In the genomic region with DNA sequence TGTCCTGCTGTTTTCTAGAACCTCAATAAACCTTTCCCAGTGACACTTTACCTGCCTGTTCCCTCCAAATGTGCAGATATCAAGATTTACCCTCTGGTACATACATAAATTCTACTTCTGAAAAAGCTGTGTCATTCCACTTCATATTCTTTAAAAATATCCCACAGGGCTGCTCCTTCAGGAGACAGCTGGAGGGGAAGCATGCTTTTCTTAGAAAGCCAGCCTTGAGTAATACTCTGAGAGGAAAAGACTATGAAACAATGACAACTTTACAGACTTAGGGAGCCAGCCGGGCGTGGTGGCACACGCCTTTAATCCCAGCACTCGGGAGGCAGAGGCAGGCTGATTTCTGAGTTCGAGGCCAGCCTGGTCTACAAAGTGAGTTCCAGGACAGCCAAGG, we compare ENCODE assay signal across 30 mouse cellular contexts. TPM values are rescaled to one million over a fixed set of nuclear protein-coding genes. Genes with fewer than 3 reads are reported as not detected.
DNase-seq lines count a peak whose midpoint lies in the region; ATAC-seq and TF ChIP-seq lines count a peak whose summit lies in the region.
"Had no signal": no experiment of that assay in that cellular context is flagged by ENCODE, and none has a peak within 500 bp of the region (broad histone marks: within the 10 kb centered on the region; RNA-seq: fewer than 3 reads in every experiment).

No protein-coding gene starts in this region.

- no peaks in the 10 kb centered on the region for H3K9me3 ChIP-seq in lung, embryonic 16.5 days (ENCODE audit: control insufficient read depth, low read length)
- H3K9me3 ChIP-seq: embryonic facial prominence, embryonic 13.5 days; forebrain, embryonic 10.5 days; G1E; heart, embryonic 10.5 days; heart, embryonic 15.5 days; liver, embryonic 15.5 days had no signal

- TF ChIP-seq POLR2A in lung, adult 2 months (IDR thresholded peaks at IDR 0.05; ENCODE audit: borderline replicate concordance, extremely low read depth, low read depth, low read length) = no peak

- no peak for DNase-seq in frontal cortex, postnatal 10 days (ENCODE audit: low spot score in 2 of 2)
- peak in 1 of 2 experiments; percentile 12 for DNase-seq in layer of hippocampus, adult 2 months (ENCODE audit: low spot score in 2 of 2)
- no peak for DNase-seq in layer of hippocampus, postnatal 10 days (ENCODE audit: low spot score in 2 of 2)
- DNase-seq in lung, adult 2 months = no peak
- DNase-seq in brain, adult 2 months (ENCODE audit: low read depth, low spot score) = peak; percentile 54
- DNase-seq: adrenal gland, postnatal 25 days; cerebellum, adult 18-20 months; cerebellum, postnatal 10 days; gastrocnemius, postnatal 14 days; kidney, adult 9 months; kidney, postnatal 10 days; layer of hippocampus, adult 9-11 months; midbrain, embryonic 14.5 days; right cerebral cortex, adult 18-20 months had no signal

- peak overlapping the region; percentile 70 for H3K27ac ChIP-seq in layer of hippocampus, adult 2 months
- peak overlapping the region; percentile 32 for H3K27ac ChIP-seq in lung, embryonic 16.5 days (ENCODE audit: low read length)
- H3K27ac ChIP-seq: embryonic facial prominence, embryonic 13.5 days; forebrain, embryonic 10.5 days; heart, embryonic 10.5 days; heart, embryonic 15.5 days; liver, embryonic 15.5 days; macrophage had no signal

- TF ChIP-seq CTCF in layer of hippocampus, adult 2 months (conservative IDR thresholded peaks at IDR 0.05) = no peak
- TF ChIP-seq CTCF in lung, adult 2 months (IDR thresholded peaks at IDR 0.05; ENCODE audit: insufficient read depth, low read length) = no peak

- no peak overlapping the region for H3K4me2 ChIP-seq in lung, embryonic 16.5 days (ENCODE audit: low read depth, low read length)
- H3K4me2 ChIP-seq: embryonic facial prominence, embryonic 13.5 days; heart, embryonic 15.5 days; liver, embryonic 15.5 days had no signal

- no peaks in the 10 kb centered on the region for H3K27me3 ChIP-seq in lung, embryonic 16.5 days (ENCODE audit: control insufficient read depth, insufficient read depth, low read depth, low read length)
- H3K27me3 ChIP-seq: embryonic facial prominence, embryonic 13.5 days; heart, embryonic 15.5 days; liver, embryonic 15.5 days; Patski had no signal

- H3K9ac ChIP-seq in lung, embryonic 16.5 days (ENCODE audit: low read length) = no peak overlapping the region
- H3K9ac ChIP-seq: embryonic facial prominence, embryonic 13.5 days; heart, embryonic 15.5 days; liver, embryonic 15.5 days had no signal

- H3K4me3 ChIP-seq in layer of hippocampus, adult 2 months = no peak overlapping the region
- no peak overlapping the region for H3K4me3 ChIP-seq in lung, embryonic 16.5 days (ENCODE audit: low read length)
- no peak overlapping the region for H3K4me3 ChIP-seq in lung, adult 2 months (replicated peaks; ENCODE audit: extremely low read depth, low read depth, low read length)
- H3K4me3 ChIP-seq: embryonic facial prominence, embryonic 13.5 days; forebrain, embryonic 10.5 days; heart, embryonic 10.5 days; heart, embryonic 15.5 days; liver, embryonic 15.5 days had no signal

- ATAC-seq in frontal cortex, adult (ENCODE audit: low TSS enrichment) = peak; percentile 17; the same call in 1 of the 2 replicates
- no peak for ATAC-seq in lung, embryonic 16.5 days (ENCODE audit: low read depth)
- ATAC-seq in inflammation-experienced regulatory T-cells, adult 6 months = no peak
- ATAC-seq: forebrain, embryonic 16.5 days; intestine, postnatal 0 days; lung, postnatal 0 days; Patski had no signal

- WGBS in lung, embryonic 16.5 days = 83% methylated on average over 5 of the region's 5 CpGs
- WGBS in lung, adult 2 months = 78% methylated on average over 5 of the region's 5 CpGs

- peaks cover 27% of the 10 kb centered on the region for H3K4me1 ChIP-seq in lung, embryonic 16.5 days (replicated peaks; ENCODE audit: control insufficient read depth, insufficient read depth, low read length)
- peaks cover 9% of the 10 kb centered on the region; the same call in 1 of the 2 replicates for H3K4me1 ChIP-seq in lung, adult 2 months (ENCODE audit: control insufficient read depth, insufficient read depth, low read length)

- H3K36me3 ChIP-seq in lung, embryonic 16.5 days (ENCODE audit: control insufficient read depth, insufficient read depth, low read length) = peaks cover 29% of the 10 kb centered on the region

RNA-seq across cellular contexts. Expression of gene Pdia4, which starts 4.7 kb away (rescaled TPM):
- total RNA-seq in layer of hippocampus, adult 2 months (2021) = 10 to 100 TPM; 58.2 to 62.5 TPM
- total RNA-seq in layer of hippocampus, postnatal 10 days (2021) = 10 to 100 TPM; 44.8 to 47.8 TPM
- polyA plus RNA-seq in lung, embryonic 16.5 days (2015; fragmentation: Nextera tagmentation; extraction: Ambion mirVana) = 334 and 362 TPM in 2 replicates
- polyA plus RNA-seq in lung, adult 2 months (2012; rRNA removed) = 24.6 and 40.1 TPM in 2 replicates
- polyA plus RNA-seq in inflammation-experienced regulatory T-cells, adult 6 months (2017; shearing (Covaris generic)) = 100 to 1,000 TPM; 141 to 180 (median 169) TPM

RNA-seq across cellular contexts. Expression of gene Zfp786, which starts 22.1 kb away (rescaled TPM):
- 1 to 10 TPM; 5.5 to 6.5 TPM for total RNA-seq in layer of hippocampus, adult 2 months (2021)
- 1 to 10 TPM; 7.0 to 7.2 TPM for total RNA-seq in layer of hippocampus, postnatal 10 days (2021)
- polyA plus RNA-seq in lung, embryonic 16.5 days (2015; fragmentation: Nextera tagmentation; extraction: Ambion mirVana) = 3.1 and 4.7 TPM in 2 replicates
- 0.16 and 0.26 TPM in 2 replicates for polyA plus RNA-seq in lung, adult 2 months (2012; rRNA removed)
- under 1 TPM in 2 of 3 experiments, not detected in 1; 0.11 to 0.34 TPM for polyA plus RNA-seq in inflammation-experienced regulatory T-cells, adult 6 months (2017; shearing (Covaris generic))
- total RNA-seq: monocyte, adult 5-6 weeks; neutrophil, adult 5-6 weeks had no signal

RNA-seq across cellular contexts. Expression of gene Zfp398, which starts 26.9 kb away (rescaled TPM):
- total RNA-seq in layer of hippocampus, adult 2 months (2021) = 10 to 100 TPM; 21.9 to 22.5 TPM
- total RNA-seq in layer of hippocampus, postnatal 10 days (2021) = 10 to 100 TPM; 20.2 to 21.3 TPM
- 8.6 and 8.9 TPM in 2 replicates for polyA plus RNA-seq in lung, embryonic 16.5 days (2015; fragmentation: Nextera tagmentation; extraction: Ambion mirVana)
- 8.8 and 8.9 TPM in 2 replicates for polyA plus RNA-seq in lung, adult 2 months (2012; rRNA removed)
- polyA plus RNA-seq in inflammation-experienced regulatory T-cells, adult 6 months (2017; shearing (Covaris generic)) = 10 to 100 TPM in 2 of 3 experiments, 1 to 10 TPM in 1; 7.2 to 16.0 (median 12.8) TPM
